Mouse (Mus musculus): ENCODE results near the gene Gm10837. TPM values are rescaled to one million over a fixed set of nuclear protein-coding genes. Genes with fewer than 3 reads are reported as not detected.
"Not testable (repeated sequence)": the region's sequence is repeated elsewhere in the genome, so short reads cannot be mapped to it uniquely, and the experiment has no call there.

Gm10837 gene
- 0.24 and 0.29 TPM in 2 replicates for polyA plus RNA-seq (2016; fragmentation: Nextera tagmentation; extraction: Ambion mirVana)

- DNase-seq (ENCODE audit: low spot score), result peak; percentile 68
- under 1% methylated on average over 51 of the region's 51 CpGs for WGBS
- peaks cover 8% of the 10 kb centered on the region; the same call in 1 of the 2 replicates for H3K9me3 ChIP-seq
- H3K27ac ChIP-seq, result peak within 1 kb of the TSS; percentile 81
- H3K4me3 ChIP-seq, result peak within 1 kb of the TSS; percentile 52
- H3K4me1 ChIP-seq (replicated peaks), result peaks cover 22% of the 10 kb centered on the region
- H3K27me3 ChIP-seq (ENCODE audit: insufficient read depth, poor library complexity, severe bottlenecking), result peaks cover 82% of the 10 kb centered on the region
- H3K36me3 ChIP-seq, result no peaks in the 10 kb centered on the region
These were observed at the start of gene Gm10837 for GRCm38 (mm10) chr14:122490441-122491328. Gene Gm10837 (plus strand): TSS chr14:122490586.

- Histone ChIP-seq H3K9me3 (no peaks in the 10 kb centered on the region), H3K27me3 (ENCODE audit: insufficient read depth, poor library complexity, severe bottlenecking) (peaks cover 87% of the 10 kb centered on the region), H3K4me1 (replicated peaks) (peaks cover 56% of the 10 kb centered on the region), H3K36me3 (no peaks in the 10 kb centered on the region), H3K27ac (peak overlapping the region; percentile 97), H3K4me3 (peak overlapping the region; percentile 60)
- 3% methylated on average over 29 of the region's 29 CpGs for WGBS
- DNase-seq (ENCODE audit: low spot score), result no peak
These were observed 40.5 kb upstream of the Gm10837 start for GRCm38 (mm10) chr14:122449601-122450495.

GRCm38 (mm10) chr14:122450496-122451382 is 39.6 kb upstream of the Gm10837 start, which contains the start of gene Gm5089:
Gene Gm5089 (minus strand): TSS chr14:122451115.
- under 1% methylated on average over 59 of the region's 59 CpGs for WGBS
- Histone ChIP-seq H3K9me3 (no peaks in the 10 kb centered on the region), H3K27ac (peak within 1 kb of the TSS; percentile 97), H3K36me3 (no peaks in the 10 kb centered on the region), H3K27me3 (ENCODE audit: insufficient read depth, poor library complexity, severe bottlenecking) (peaks cover 91% of the 10 kb centered on the region), H3K4me1 (replicated peaks) (peaks cover 64% of the 10 kb centered on the region), H3K4me3 (peak within 1 kb of the TSS; percentile 60)
- DNase-seq (ENCODE audit: low spot score), result peak; percentile 72

GRCm38 (mm10) chr14:122451551-122452145 is 38.7 kb upstream of the Gm10837 start:
- peak; percentile 27 for DNase-seq (ENCODE audit: low spot score)
- Histone ChIP-seq H3K27me3 (ENCODE audit: insufficient read depth, poor library complexity, severe bottlenecking) (peaks cover 88% of the 10 kb centered on the region), H3K36me3 (no peaks in the 10 kb centered on the region), H3K4me1 (replicated peaks) (peaks cover 73% of the 10 kb centered on the region), H3K27ac (peak overlapping the region; percentile 97), H3K9me3 (no peaks in the 10 kb centered on the region), H3K4me3 (peak overlapping the region; percentile 60)
- WGBS, result 44% methylated on average over 5 of the region's 5 CpGs

GRCm38 (mm10) chr14:122452701-122453387 is 37.5 kb upstream of the Gm10837 start:
- WGBS, result 6% methylated on average over 13 of the region's 13 CpGs
- H3K27me3 ChIP-seq (ENCODE audit: insufficient read depth, poor library complexity, severe bottlenecking), result peaks cover 77% of the 10 kb centered on the region

GRCm38 (mm10) chr14:122453388-122453995 is 36.9 kb upstream of the Gm10837 start:
- WGBS, result 2% methylated on average over 32 of the region's 32 CpGs
- peaks cover 72% of the 10 kb centered on the region for H3K27me3 ChIP-seq (ENCODE audit: insufficient read depth, poor library complexity, severe bottlenecking)
- H3K4me1 ChIP-seq (replicated peaks), result peaks cover 73% of the 10 kb centered on the region

More at GRCm38 (mm10) chr14:122452701-122453387, 37.5 kb upstream of the Gm10837 start:
- Histone ChIP-seq H3K4me1 (replicated peaks) (peaks cover 73% of the 10 kb centered on the region), H3K36me3 (no peaks in the 10 kb centered on the region), H3K4me3 (peak overlapping the region; percentile 41), H3K9me3 (no peaks in the 10 kb centered on the region), H3K27ac (peak overlapping the region; percentile 97)
- peak; percentile 74 for DNase-seq (ENCODE audit: low spot score)

GRCm38 (mm10) chr14:122453996-122454738 is 36.2 kb upstream of the Gm10837 start:
- H3K4me1 ChIP-seq (replicated peaks), result peaks cover 73% of the 10 kb centered on the region
- no peaks in the 10 kb centered on the region for H3K36me3 ChIP-seq
- WGBS, result 6% methylated on average over 12 of the region's 12 CpGs
- peak; percentile 50 for DNase-seq (ENCODE audit: low spot score)
- peaks cover 72% of the 10 kb centered on the region for H3K27me3 ChIP-seq (ENCODE audit: insufficient read depth, poor library complexity, severe bottlenecking)
- H3K27ac ChIP-seq, result peak overlapping the region; percentile 97
- H3K9me3 ChIP-seq, result no peaks in the 10 kb centered on the region
- peak overlapping the region; percentile 41; the same call in 1 of the 2 replicates for H3K4me3 ChIP-seq

More at GRCm38 (mm10) chr14:122453388-122453995, 36.9 kb upstream of the Gm10837 start:
- no peaks in the 10 kb centered on the region for H3K36me3 ChIP-seq
- no peaks in the 10 kb centered on the region for H3K9me3 ChIP-seq
- H3K4me3 ChIP-seq, result peak overlapping the region; percentile 41
- peak; percentile 90 for DNase-seq (ENCODE audit: low spot score)
- peak overlapping the region; percentile 97 for H3K27ac ChIP-seq

GRCm38 (mm10) chr14:122454901-122455561 is 35.4 kb upstream of the Gm10837 start:
- H3K27ac ChIP-seq, result peak overlapping the region; percentile 97
- no peak overlapping the region for H3K4me3 ChIP-seq
- peaks cover 69% of the 10 kb centered on the region for H3K4me1 ChIP-seq (replicated peaks)
- no peaks in the 10 kb centered on the region for H3K9me3 ChIP-seq
- 19% methylated on average over 10 of the region's 10 CpGs for WGBS
- H3K27me3 ChIP-seq (ENCODE audit: insufficient read depth, poor library complexity, severe bottlenecking), result peaks cover 72% of the 10 kb centered on the region
- DNase-seq (ENCODE audit: low spot score), result peak; percentile 35
- no peaks in the 10 kb centered on the region for H3K36me3 ChIP-seq

GRCm38 (mm10) chr14:122455562-122455958 is 34.8 kb upstream of the Gm10837 start:
- H3K27me3 ChIP-seq (ENCODE audit: insufficient read depth, poor library complexity, severe bottlenecking), result peaks cover 72% of the 10 kb centered on the region
- peaks cover 66% of the 10 kb centered on the region for H3K4me1 ChIP-seq (replicated peaks)
- WGBS, result 29% methylated on average over 4 of the region's 4 CpGs
- DNase-seq (ENCODE audit: low spot score), result no peak
- peak overlapping the region; percentile 97 for H3K27ac ChIP-seq
- H3K36me3 ChIP-seq, result no peaks in the 10 kb centered on the region
- no peak overlapping the region for H3K4me3 ChIP-seq
- no peaks in the 10 kb centered on the region for H3K9me3 ChIP-seq

GRCm38 (mm10) chr14:122459332-122459731 is 31.1 kb upstream of the Gm10837 start:
- not testable (repeated sequence) for DNase-seq (ENCODE audit: low spot score); H3K27ac ChIP-seq; H3K36me3 ChIP-seq; H3K9me3 ChIP-seq
- peak overlapping the region; percentile 72 for H3K4me3 ChIP-seq
- peaks cover 78% of the 10 kb centered on the region for H3K27me3 ChIP-seq (ENCODE audit: insufficient read depth, poor library complexity, severe bottlenecking)
- WGBS, result 69% methylated on average over 12 of the region's 12 CpGs
- H3K4me1 ChIP-seq (replicated peaks), result peaks cover 55% of the 10 kb centered on the region

Data from hindbrain, embryonic 10.5 days (tissue).